Mouse (Mus musculus) gastrocnemius, postnatal 4 days (tissue): ENCODE data around the gene Rundc3a. TPM values are rescaled to one million over a fixed set of nuclear protein-coding genes. Genes with fewer than 3 reads are reported as not detected.

Experiments
- DNase-seq, 2 experiments: peaks; one replicate each; pipeline ENCODE4 v3.0.0; 2021 to 2022; ENCODE audit warnings: low spot score in 2 of 2, mixed read lengths in 2 of 2
- microRNA-seq: library from miRNA; unstranded; fragments of <30 nt; microRNA quantifications from one replicate; pipeline ENCODE4 v1.2.0, GENCODE M21; 2021
- total RNA-seq, 2 experiments: library from RNA; stranded (reverse); gene quantifications; 2 replicates each; pipeline ENCODE4 v1.2.3; 2021

Rundc3a gene
- total RNA-seq, 2 experiments from 2014 or later = 1.3 to 1.4 TPM

GRCm38 (mm10) chr11:102446581-102447461, 53.6 kb downstream of the Rundc3a start:
- DNase-seq = no peak

DNA sequence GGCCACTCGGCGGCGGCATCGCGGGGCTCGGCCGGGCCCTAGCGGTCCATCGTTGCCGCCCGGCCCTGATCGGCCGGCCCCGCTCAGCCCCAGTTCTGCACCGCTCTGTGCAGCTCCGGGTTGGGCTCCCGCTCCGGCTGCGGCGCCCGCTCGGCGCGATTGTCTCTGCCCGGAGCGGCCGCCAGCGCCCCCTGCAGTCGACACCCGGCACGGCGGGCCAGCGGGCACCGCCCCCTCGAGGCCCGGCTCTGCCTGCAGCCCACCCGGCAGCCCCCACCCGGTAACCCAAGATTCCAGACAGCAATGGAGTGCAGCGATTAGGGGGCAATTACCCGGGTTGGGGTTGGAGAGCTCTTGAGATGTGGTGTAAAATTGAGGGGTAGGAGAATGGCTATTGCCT, 54.3 kb downstream of the Rundc3a start, which contains the start of gene Fam171a2:
Gene Fam171a2 (minus strand): TSS at position 186 of the 400 bp plus-strand sequence.
- DNase-seq = peak; percentile 82 to 83

- DNase-seq = no peak
Observed at GRCm38 (mm10) chr11:102448327-102448726, 55.1 kb downstream of the Rundc3a start.

DNA sequence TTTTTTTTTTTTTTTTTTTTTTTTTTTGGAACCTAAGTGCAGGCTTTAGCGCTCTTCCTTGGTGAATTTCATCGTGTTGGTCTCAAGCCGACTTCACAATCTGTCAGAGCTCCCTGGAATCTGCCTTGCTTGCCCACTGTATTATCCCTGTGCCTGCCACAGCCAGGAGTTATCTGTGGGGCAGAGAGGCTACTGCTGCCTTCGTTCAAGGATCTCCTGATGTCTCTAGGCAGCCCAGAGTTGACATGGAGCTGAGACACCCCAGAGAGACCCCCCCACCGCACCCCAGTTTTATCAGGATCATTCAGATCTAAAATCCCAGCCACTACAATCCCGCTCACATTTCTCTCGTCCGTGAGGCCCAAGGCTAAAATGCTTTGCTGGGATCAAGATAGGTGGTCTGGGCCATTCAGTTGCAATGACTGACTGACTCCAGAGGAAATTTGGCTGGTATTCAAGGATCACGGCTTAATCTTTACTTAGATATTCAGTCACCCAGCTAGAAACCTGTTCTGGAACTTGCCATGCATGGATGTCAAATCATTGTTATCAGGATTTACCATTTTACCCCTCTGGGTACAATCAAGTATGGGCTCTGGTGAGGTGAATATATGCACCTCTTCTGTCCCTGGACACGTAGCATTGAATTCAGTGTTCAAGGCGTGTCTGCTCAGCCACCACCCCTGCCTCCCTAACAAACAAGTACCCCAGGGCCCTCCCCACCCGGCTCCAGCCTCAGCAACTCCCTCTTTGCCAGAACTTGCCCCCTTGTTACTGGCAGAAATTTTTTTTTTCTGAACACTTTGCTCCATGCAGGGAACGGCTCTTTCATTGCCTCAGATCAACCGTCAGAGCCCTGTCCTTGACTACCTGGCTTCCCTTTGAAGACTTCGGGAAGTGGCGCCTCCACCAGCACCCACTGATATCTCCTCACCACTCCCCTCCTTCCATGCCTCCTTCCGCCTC, 56.1 kb downstream of the Rundc3a start:
- DNase-seq = no peak

Small RNA genes lying within 50 kb of the gene (microRNA-seq; reads per million reads assigned to microRNA genes)
- not detected for gene Mir6930

Other genes starting within 250 kb of the Rundc3a start
- gene Nags, start 247.9 kb upstream of the Rundc3a start, total RNA-seq = under 1 TPM in 1 of 2 experiments, not detected in 1; 0.13 TPM
- 10 to 100 TPM; 15.1 to 16.1 TPM for gene Tmem101, start 237.0 kb upstream of the Rundc3a start, total RNA-seq
- 10 to 100 TPM; 75.1 to 78.3 TPM for gene Lsm12, start 208.1 kb upstream of the Rundc3a start, total RNA-seq
- 10 to 100 TPM; 28.1 to 32.0 TPM for gene G6pc3, start 203.8 kb upstream of the Rundc3a start, total RNA-seq
- gene Hdac5, start 163.2 kb upstream of the Rundc3a start, total RNA-seq = 100 to 1,000 TPM; 110 to 112 TPM
- gene BC030867, start 144.5 kb upstream of the Rundc3a start, total RNA-seq = 1 to 10 TPM; 2.3 to 2.6 TPM
- gene Asb16, start 124.7 kb upstream of the Rundc3a start, total RNA-seq = 10 to 100 TPM; 25.7 to 31.1 TPM
- 10 to 100 TPM; 25.9 to 26.3 TPM for gene Tmub2, start 108.5 kb upstream of the Rundc3a start, total RNA-seq
- 10 to 100 TPM; 40.3 to 40.9 TPM for gene Atxn7l3, start 96.8 kb upstream of the Rundc3a start, total RNA-seq
- gene Ubtf, start 73.7 kb upstream of the Rundc3a start, total RNA-seq = 10 to 100 TPM; 85.8 to 98.3 TPM
- gene Slc4a1, start 27.2 kb upstream of the Rundc3a start, total RNA-seq = 1 to 10 TPM; 2.5 to 7.2 TPM
- 10 to 100 TPM; 54.5 to 66.3 TPM for gene Slc25a39, start 14.5 kb downstream of the Rundc3a start, total RNA-seq
- 100 to 1,000 TPM; 129 to 130 TPM for gene Grn, start 36.9 kb downstream of the Rundc3a start, total RNA-seq
- gene Fam171a2, start 54.3 kb downstream of the Rundc3a start, total RNA-seq = 10 to 100 TPM; 27.4 to 43.6 TPM
- 1 to 10 TPM; 3.2 to 4.7 TPM for gene Itga2b, start 76.7 kb downstream of the Rundc3a start, total RNA-seq
- gene Gpatch8, start 163.0 kb downstream of the Rundc3a start, total RNA-seq = 10 to 100 TPM; 39.5 to 45.7 TPM
- 1 to 10 TPM; 2.1 to 2.8 TPM for gene Gm11627, start 186.1 kb downstream of the Rundc3a start, total RNA-seq
- gene Fzd2, start 211.0 kb downstream of the Rundc3a start, total RNA-seq = 10 to 100 TPM; 23.0 to 24.4 TPM